Mouse (Mus musculus) neural tube, embryonic 10.5 days (tissue): ENCODE measurements around the gene Vmn1r79.
"Not testable (repeated sequence)": the region's sequence is repeated elsewhere in the genome, so short reads cannot be mapped to it uniquely, and the experiment has no call there.

Source experiments
- DNase-seq: peaks from one replicate; pipeline ENCODE4 v3.0.0-alpha.2; 2017; ENCODE audit warnings: low spot score; ENCODE audit errors: extremely low spot score

Gene Vmn1r79

GRCm38 (mm10) chr7:12170979-12171378 lies at the start of gene Vmn1r79:
TSS of gene Vmn1r79 (plus strand) at chr7:12171279.
- DNase-seq = not testable (repeated sequence)

- DNase-seq = no peak
These were observed 21.1 kb upstream of the Vmn1r79 start, which contains the start of gene Vmn1r78 for GRCm38 (mm10) chr7:12149957-12150356. TSS of gene Vmn1r78 (plus strand) at chr7:12150257.

DNA sequence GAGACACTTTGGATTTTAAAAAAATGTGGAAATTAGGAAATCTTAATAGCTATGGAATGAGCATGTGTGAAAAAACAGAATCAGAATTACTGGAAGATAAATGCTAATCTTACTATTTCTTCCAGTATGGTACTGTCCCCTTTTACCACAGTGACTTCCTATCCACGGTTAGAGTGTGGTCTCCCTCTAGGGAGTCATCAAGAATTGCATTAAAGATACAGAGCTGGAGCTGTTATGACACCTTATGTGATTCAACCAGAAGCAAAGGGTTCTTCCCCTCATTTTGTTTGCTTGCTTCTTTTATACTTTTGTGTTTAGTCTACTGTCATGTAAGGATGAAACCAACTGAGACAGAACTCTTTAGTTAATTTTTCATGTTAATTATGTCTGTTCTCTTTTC lies 14.6 kb upstream of the Vmn1r79 start:
- not testable (repeated sequence) for DNase-seq

GRCm38 (mm10) chr7:12172926-12173325 lies 1.8 kb downstream of the Vmn1r79 start:
- DNase-seq = not testable (repeated sequence)

DNA sequence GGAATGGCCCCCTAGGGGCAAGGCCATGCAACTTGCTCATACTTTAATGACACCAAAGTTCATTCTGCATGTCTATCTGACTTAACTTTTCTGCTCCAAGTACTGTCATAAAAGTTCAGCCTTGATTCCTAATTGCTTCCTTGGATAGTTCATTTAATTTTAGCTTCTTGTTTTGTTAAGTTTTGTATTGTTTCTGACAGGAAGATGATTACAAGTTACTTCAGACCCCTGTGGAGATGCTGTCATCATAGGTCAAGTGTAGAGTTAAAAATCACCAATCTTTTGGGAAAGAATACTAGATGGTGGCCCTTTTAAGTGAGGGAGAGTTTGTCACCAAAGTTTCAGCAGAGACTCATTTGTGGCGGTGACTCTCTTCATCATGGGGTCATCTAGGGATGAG lies 17.9 kb downstream of the Vmn1r79 start, which contains the start of gene Vmn1r80:
Gene Vmn1r80 (plus strand): TSS at position 301 of the 400 bp plus-strand sequence.
- DNase-seq = no peak

GRCm38 (mm10) chr7:12204141-12204540 lies 33.1 kb downstream of the Vmn1r79 start:
- no peak for DNase-seq
